Mouse (Mus musculus) intestine, embryonic 14.5 days (tissue): ENCODE data around the gene Otog. TPM values are rescaled to one million over a fixed set of nuclear protein-coding genes. Genes with fewer than 3 reads are reported as not detected.

Experiments used
- ATAC-seq: fragments of 200-750 bp; cut with Nextera tagmentation; replicated peaks from 2 replicates; pipeline ENCODE4 v1.8.0; 2017; ENCODE audit warnings: low read depth, moderate number of reproducible peaks, moderate TSS enrichment, moderate library complexity; ENCODE audit not compliant: low FRiP score, low TSS enrichment
- DNase-seq: peaks from one replicate; pipeline ENCODE4 v3.0.0-alpha.2; 2018; ENCODE audit warnings: low spot score
- H3K27ac ChIP-seq: fragments of 300-500 bp; sonication (generic); 2 replicates; pipeline ENCODE4 v1.5.1; 2014; ENCODE audit warnings: low read depth, mild to moderate bottlenecking, control low read depth
- H3K27me3 ChIP-seq: fragments of 300-500 bp; sonication (generic); replicated peaks from 2 replicates; pipeline ENCODE4 v1.6.1; 2014; ENCODE audit warnings: low read length, control low read depth; ENCODE audit not compliant: control insufficient read depth, insufficient read depth
- H3K36me3 ChIP-seq: fragments of 300-500 bp; sonication (generic); 2 replicates; pipeline ENCODE4 v1.6.1; 2014; ENCODE audit warnings: low read length, control low read depth; ENCODE audit not compliant: control insufficient read depth, insufficient read depth
- H3K4me1 ChIP-seq: fragments of 300-500 bp; sonication (generic); replicated peaks from 2 replicates; pipeline ENCODE4 v1.6.1; 2014; ENCODE audit warnings: low read length, control low read depth, mixed read lengths; ENCODE audit not compliant: control insufficient read depth, insufficient read depth
- H3K4me2 ChIP-seq: fragments of 300-500 bp; sonication (generic); 2 replicates; pipeline ENCODE4 v1.6.1; 2014; ENCODE audit warnings: low read length
- H3K4me3 ChIP-seq: fragments of 300-500 bp; sonication (generic); 2 replicates; pipeline ENCODE4 v1.5.1; 2014; ENCODE audit warnings: low read depth, low read length, control low read depth, mixed read lengths
- H3K9ac ChIP-seq: fragments of 300-500 bp; sonication (generic); 2 replicates; pipeline ENCODE4 v1.6.1; 2014; ENCODE audit warnings: mild to moderate bottlenecking, low read length
- H3K9me3 ChIP-seq: fragments of 300-500 bp; sonication (generic); 2 replicates; pipeline ENCODE4 v1.6.1; 2016; ENCODE audit warnings: low read length, control low read depth; ENCODE audit not compliant: control insufficient read depth
- WGBS: fragments of 180-500 bp; shearing (Covaris S2); extraction: QIAGEN DNeasy Blood & Tissue Kit; methylation state at CpG from one replicate; pipeline ENCODE4 v1.1.7; 2014; 5-methylcytosine and 5-hydroxymethylcytosine counted together
- polyA plus RNA-seq: library from polyadenylated mRNA; unstranded; fragments of >200 nt; fragmentation: Nextera tagmentation; extraction: Ambion mirVana; gene quantifications from 2 replicates; pipeline ENCODE4 v1.2.1, GENCODE M21; 2014

Gene Otog
- polyA plus RNA-seq: 0.12 TPM in 1 of 2 replicates, not detected in the other

- Histone ChIP-seq H3K4me3 (no peak within 1 kb of the TSS), H3K9me3 (no peaks in the 10 kb centered on the region), H3K4me2 (no peak within 1 kb of the TSS), H3K36me3 (no peaks in the 10 kb centered on the region), H3K4me1 (no peaks in the 10 kb centered on the region), H3K27ac (no peak within 1 kb of the TSS), H3K9ac (no peak within 1 kb of the TSS), H3K27me3 (no peaks in the 10 kb centered on the region)
- ATAC-seq (no peak), DNase-seq (no peak)
- 45% methylated on average over 2 of the region's 2 CpGs for WGBS
Measured at GRCm38 (mm10) chr7:46240696-46241095, at the start of gene Otog. Gene Otog, plus strand, starts transcription at chr7:46240987.

GRCm38 (mm10) chr7:46195356-46195755 lies 45.4 kb upstream of the Otog start:
- Histone ChIP-seq H3K9me3 (no peaks in the 10 kb centered on the region), H3K4me3 (no peak overlapping the region), H3K4me1 (no peaks in the 10 kb centered on the region), H3K27me3 (no peaks in the 10 kb centered on the region), H3K36me3 (no peaks in the 10 kb centered on the region), H3K27ac (no peak overlapping the region), H3K9ac (no peak overlapping the region), H3K4me2 (no peak overlapping the region)
- DNase-seq: no peak
- no peak for ATAC-seq
- WGBS: 72% methylated on average over 5 of the region's 5 CpGs

GRCm38 (mm10) chr7:46200021-46200420 lies 40.8 kb upstream of the Otog start:
- no peak for ATAC-seq
- Histone ChIP-seq H3K4me1 (no peaks in the 10 kb centered on the region), H3K27me3 (no peaks in the 10 kb centered on the region), H3K4me3 (no peak overlapping the region), H3K36me3 (no peaks in the 10 kb centered on the region), H3K4me2 (no peak overlapping the region), H3K27ac (no peak overlapping the region), H3K9me3 (no peaks in the 10 kb centered on the region), H3K9ac (no peak overlapping the region)
- DNase-seq: no peak
- WGBS: 73% methylated on average over 6 of the region's 6 CpGs

- Histone ChIP-seq H3K4me2 (peak overlapping the region; percentile 25; the same call in 1 of the 2 replicates), H3K4me3 (no peak overlapping the region), H3K36me3 (no peaks in the 10 kb centered on the region), H3K9ac (no peak overlapping the region), H3K27me3 (no peaks in the 10 kb centered on the region), H3K9me3 (no peaks in the 10 kb centered on the region), H3K4me1 (no peaks in the 10 kb centered on the region), H3K27ac (no peak overlapping the region)
- ATAC-seq (no peak), DNase-seq (no peak)
- 18% methylated on average over 14 of the region's 14 CpGs for WGBS
Measured at GRCm38 (mm10) chr7:46201649-46202048, 39.1 kb upstream of the Otog start.

- Histone ChIP-seq H3K4me2 (no peak overlapping the region), H3K36me3 (no peaks in the 10 kb centered on the region), H3K27me3 (no peaks in the 10 kb centered on the region), H3K9ac (no peak overlapping the region), H3K27ac (no peak overlapping the region), H3K4me3 (no peak overlapping the region), H3K4me1 (no peaks in the 10 kb centered on the region), H3K9me3 (no peaks in the 10 kb centered on the region)
- 36% methylated on average over 11 of the region's 11 CpGs for WGBS
- ATAC-seq (no peak), DNase-seq (peak; percentile 76)
Measured at GRCm38 (mm10) chr7:46204046-46204471, 36.7 kb upstream of the Otog start.

GRCm38 (mm10) chr7:46204775-46205174 lies 36.0 kb upstream of the Otog start:
- H3K4me1 ChIP-seq: no peaks in the 10 kb centered on the region
- H3K36me3 ChIP-seq: no peaks in the 10 kb centered on the region
- no peak overlapping the region for H3K4me3 ChIP-seq
- no peak overlapping the region for H3K9ac ChIP-seq
- no peak for ATAC-seq
- H3K27me3 ChIP-seq: no peaks in the 10 kb centered on the region
- no peaks in the 10 kb centered on the region for H3K9me3 ChIP-seq
- no peak for DNase-seq
- H3K4me2 ChIP-seq: no peak overlapping the region
- 73% methylated on average over 6 of the region's 6 CpGs for WGBS
- H3K27ac ChIP-seq: no peak overlapping the region

- 91% methylated on average over 8 of the region's 8 CpGs for WGBS
- no peaks in the 10 kb centered on the region for H3K4me1 ChIP-seq
- H3K9me3 ChIP-seq: no peaks in the 10 kb centered on the region
- H3K27ac ChIP-seq: no peak overlapping the region
- H3K9ac ChIP-seq: no peak overlapping the region
- ATAC-seq: no peak
- H3K4me2 ChIP-seq: no peak overlapping the region
- H3K36me3 ChIP-seq: no peaks in the 10 kb centered on the region
- no peak overlapping the region for H3K4me3 ChIP-seq
- no peaks in the 10 kb centered on the region for H3K27me3 ChIP-seq
- DNase-seq: no peak
Measured at GRCm38 (mm10) chr7:46208131-46208530, 32.7 kb upstream of the Otog start.

- Histone ChIP-seq H3K9me3 (no peaks in the 10 kb centered on the region), H3K36me3 (no peaks in the 10 kb centered on the region), H3K4me1 (no peaks in the 10 kb centered on the region), H3K27ac (no peak overlapping the region), H3K9ac (no peak overlapping the region), H3K4me2 (no peak overlapping the region), H3K27me3 (no peaks in the 10 kb centered on the region), H3K4me3 (no peak overlapping the region)
- ATAC-seq (no peak), DNase-seq (no peak)
- WGBS: 77% methylated on average over 6 of the region's 6 CpGs
Measured at GRCm38 (mm10) chr7:46210276-46210675, 30.5 kb upstream of the Otog start.

GRCm38 (mm10) chr7:46216481-46216880 lies 24.3 kb upstream of the Otog start:
- DNase-seq (no peak), ATAC-seq (no peak)
- no peak overlapping the region for H3K4me2 ChIP-seq

More at GRCm38 (mm10) chr7:46216481-46216880, 24.3 kb upstream of the Otog start:
- Histone ChIP-seq H3K4me1 (no peaks in the 10 kb centered on the region), H3K4me3 (no peak overlapping the region), H3K9me3 (no peaks in the 10 kb centered on the region), H3K9ac (no peak overlapping the region), H3K36me3 (no peaks in the 10 kb centered on the region), H3K27ac (no peak overlapping the region), H3K27me3 (no peaks in the 10 kb centered on the region)
- WGBS: 64% methylated on average over 2 of the region's 2 CpGs
